Mouse (Mus musculus) C2C12 (cell line): ENCODE data around the gene Chid1.

Source experiments
- CTCF ChIP-seq: IDR thresholded peaks from one replicate; pipeline ENCODE4 v1.5.1; 2011; ENCODE audit not compliant: control insufficient read depth, insufficient read depth, insufficient read length
- USF1 ChIP-seq: IDR thresholded peaks from one replicate; pipeline ENCODE4 v1.6.1; 2011; ENCODE audit warnings: low read depth, mild to moderate bottlenecking, control low read depth, moderate library complexity

DNA sequence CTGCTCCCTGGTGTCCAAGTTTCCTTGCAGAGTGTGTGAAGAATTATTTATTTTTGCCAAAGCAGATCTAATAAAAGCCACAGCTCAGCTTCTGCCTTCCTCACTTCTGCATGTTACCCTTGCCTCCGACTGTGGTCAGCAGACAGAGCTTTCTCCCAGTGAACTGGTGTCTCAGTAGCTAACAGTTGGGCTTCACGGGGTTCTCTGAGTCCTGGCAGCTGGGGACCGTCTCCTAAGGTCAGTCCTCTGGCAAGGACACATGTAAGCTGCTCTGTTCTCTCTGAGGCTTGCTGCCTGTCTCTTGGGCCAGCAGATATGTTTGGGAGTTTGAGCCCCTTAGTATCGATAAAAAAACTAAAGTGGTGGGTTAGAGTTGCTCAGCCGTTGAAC lies 79.7 kb downstream of the Chid1 start:
- TF ChIP-seq CTCF (no peak), USF1 (no peak)
